Mouse (Mus musculus): ENCODE data around the gene Nkain1. TPM values are rescaled to one million over a fixed set of nuclear protein-coding genes. Genes with fewer than 3 reads are reported as not detected.

The Nkain1 gene
- polyA plus RNA-seq, 1 experiment from 2014 or later = 2.9 TPM

DNA sequence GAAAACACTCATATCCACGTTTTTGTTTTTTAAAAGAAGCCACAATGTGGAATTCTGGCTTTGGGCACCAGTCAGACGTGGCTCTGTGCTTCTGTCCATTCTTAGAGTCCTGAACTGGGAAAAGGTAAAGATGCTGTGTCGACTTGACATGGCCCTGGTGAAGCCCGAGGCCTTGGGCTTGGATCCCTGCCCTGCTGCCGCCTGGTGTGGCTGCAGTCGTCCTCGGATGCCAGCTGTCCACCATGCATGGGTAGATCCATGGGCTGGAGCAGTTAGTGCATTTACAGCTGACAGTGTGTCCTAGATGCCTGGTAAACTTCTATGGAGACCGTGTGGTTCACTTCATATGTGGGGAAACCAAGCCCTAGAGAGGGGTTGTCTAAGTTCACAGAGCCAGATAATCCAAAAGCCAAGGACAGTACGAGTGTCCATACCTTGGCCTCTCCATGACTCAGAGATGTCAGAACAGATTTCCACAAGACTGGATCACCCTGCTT is 10.7 kb downstream of the Nkain1 start:
- Histone ChIP-seq H3K4me1 (ENCODE audit: insufficient read depth) (no peaks in the 10 kb centered on the region), H3K9me3 (ENCODE audit: low read depth, low read length) (no peaks in the 10 kb centered on the region), H3K27me3 (ENCODE audit: insufficient read depth, low read length) (no peaks in the 10 kb centered on the region), H3K4me2 (no peak overlapping the region), H3K27ac (ENCODE audit: low read depth) (no peak overlapping the region), H3K9ac (no peak overlapping the region), H3K4me3 (ENCODE audit: low read depth, low read length) (no peak overlapping the region), H3K36me3 (ENCODE audit: insufficient read depth) (no peaks in the 10 kb centered on the region)
- WGBS = 86% methylated on average over 9 of the region's 9 CpGs
- ATAC-seq (ENCODE audit: insufficient read depth) = no peak
- TF ChIP-seq CTCF (IDR thresholded peaks at IDR 0.05; ENCODE audit: low read depth) = no peak
- DNase-seq = no peak

DNA sequence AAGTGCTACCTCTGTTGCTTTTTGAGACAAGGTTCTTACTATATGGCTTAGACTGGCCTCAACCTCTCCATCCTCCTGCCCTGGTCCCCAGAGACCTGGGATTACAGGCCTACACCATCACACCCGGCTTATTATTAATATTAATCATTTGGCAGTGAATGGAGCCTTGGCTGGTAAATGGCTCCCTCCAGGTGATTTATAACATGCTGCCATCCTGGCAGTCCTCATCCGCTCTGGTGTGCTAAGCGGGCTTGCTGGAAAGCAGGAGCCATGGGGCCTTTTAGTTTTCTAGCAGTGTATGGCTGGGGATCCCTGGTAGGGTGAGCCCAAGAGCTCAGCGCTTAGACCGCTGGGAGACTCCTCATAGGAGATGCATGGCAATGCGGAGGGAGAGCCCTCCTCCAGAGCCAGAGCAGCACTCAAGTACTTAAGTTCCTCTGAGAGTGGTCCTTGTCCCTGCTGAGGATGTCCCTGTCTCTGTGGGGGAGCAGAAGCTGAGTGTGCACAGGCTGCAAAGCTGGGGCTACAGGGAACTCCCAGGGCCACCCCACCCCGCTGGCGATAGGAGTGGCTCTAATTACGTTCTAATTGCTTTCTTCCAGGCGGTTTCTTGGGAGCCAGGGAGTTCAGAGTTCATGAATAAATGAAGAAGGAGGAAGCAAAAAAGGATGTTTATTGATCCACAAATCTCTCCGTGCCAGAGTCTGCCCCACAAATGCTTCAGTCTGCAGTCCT is 13.2 kb downstream of the Nkain1 start:
- peak; percentile 7 for DNase-seq
- no peaks in the 10 kb centered on the region for H3K36me3 ChIP-seq (ENCODE audit: insufficient read depth)
- H3K9ac ChIP-seq = 0 out of 2 replicates have a peak overlapping the region, but pooled peaks have one; percentile 6
- no peaks in the 10 kb centered on the region for H3K4me1 ChIP-seq (ENCODE audit: insufficient read depth)
- H3K9me3 ChIP-seq (ENCODE audit: low read depth, low read length) = no peaks in the 10 kb centered on the region
- no peak for ATAC-seq (ENCODE audit: insufficient read depth)
- H3K4me3 ChIP-seq (ENCODE audit: low read depth, low read length) = no peak overlapping the region
- WGBS = 48% methylated on average over 11 of the region's 11 CpGs
- H3K27me3 ChIP-seq (ENCODE audit: insufficient read depth, low read length) = no peaks in the 10 kb centered on the region
- H3K27ac ChIP-seq (ENCODE audit: low read depth) = no peak overlapping the region
- no peak overlapping the region for H3K4me2 ChIP-seq
- TF ChIP-seq CTCF (IDR thresholded peaks at IDR 0.05; ENCODE audit: low read depth) = no peak

DNA sequence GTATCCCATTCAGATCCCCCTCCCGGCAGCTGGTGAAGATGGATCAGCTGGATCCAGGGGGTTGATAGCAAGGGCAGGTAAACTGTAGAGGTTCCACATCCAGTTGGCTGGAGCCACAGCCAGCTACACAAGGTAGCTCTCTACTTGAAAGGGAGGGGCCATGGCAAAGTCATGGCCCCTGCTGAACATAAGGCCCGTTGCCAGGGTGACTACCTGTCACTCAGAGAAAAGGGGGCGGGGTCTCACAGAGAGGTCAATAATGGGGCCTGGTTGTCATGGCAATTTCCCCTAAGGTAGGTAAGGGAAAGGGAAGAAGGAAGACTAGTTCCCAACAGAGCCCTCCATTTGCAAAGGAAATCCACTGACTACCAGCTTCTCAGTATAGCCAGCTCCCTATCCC is 14.8 kb downstream of the Nkain1 start:
- H3K9me3 ChIP-seq (ENCODE audit: low read depth, low read length) = no peaks in the 10 kb centered on the region
- H3K4me1 ChIP-seq (ENCODE audit: insufficient read depth) = no peaks in the 10 kb centered on the region
- TF ChIP-seq CTCF (IDR thresholded peaks at IDR 0.05; ENCODE audit: low read depth) = no peak
- no peaks in the 10 kb centered on the region for H3K36me3 ChIP-seq (ENCODE audit: insufficient read depth)
- H3K4me3 ChIP-seq (ENCODE audit: low read depth, low read length) = no peak overlapping the region
- no peak overlapping the region for H3K4me2 ChIP-seq
- DNase-seq (no peak), ATAC-seq (ENCODE audit: insufficient read depth) (no peak)
- WGBS = 83% methylated on average over 3 of the region's 3 CpGs
- no peak overlapping the region for H3K9ac ChIP-seq
- no peaks in the 10 kb centered on the region for H3K27me3 ChIP-seq (ENCODE audit: insufficient read depth, low read length)
- no peak overlapping the region for H3K27ac ChIP-seq (ENCODE audit: low read depth)

DNA sequence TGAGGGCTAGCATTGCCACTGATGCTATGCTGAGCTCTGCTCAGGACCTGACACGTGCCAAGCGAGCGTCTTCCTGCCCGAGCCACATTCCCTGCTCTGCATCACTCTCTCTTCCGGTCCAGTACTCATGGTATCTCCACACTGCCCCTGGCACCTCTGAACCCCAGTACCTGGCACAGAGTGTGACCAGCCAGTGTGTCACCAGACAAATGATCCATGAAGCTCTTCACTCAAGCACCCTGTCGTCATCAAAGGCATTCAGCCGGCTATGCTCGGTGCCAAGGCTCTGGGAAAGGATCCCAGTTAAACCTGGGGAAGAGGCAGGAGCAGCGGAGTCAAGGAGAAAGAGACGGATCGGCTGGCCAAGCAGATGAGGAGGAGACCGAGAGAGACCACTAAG is 16.1 kb downstream of the Nkain1 start:
- Histone ChIP-seq H3K4me1 (ENCODE audit: insufficient read depth) (0 out of 2 replicates have a peak, but pooled peaks cover 3% of the 10 kb centered on the region), H3K27ac (ENCODE audit: low read depth) (no peak overlapping the region), H3K9ac (no peak overlapping the region), H3K27me3 (ENCODE audit: insufficient read depth, low read length) (no peaks in the 10 kb centered on the region), H3K9me3 (ENCODE audit: low read depth, low read length) (no peaks in the 10 kb centered on the region), H3K36me3 (ENCODE audit: insufficient read depth) (no peaks in the 10 kb centered on the region), H3K4me3 (ENCODE audit: low read depth, low read length) (no peak overlapping the region), H3K4me2 (no peak overlapping the region)
- no peak for TF ChIP-seq CTCF (IDR thresholded peaks at IDR 0.05; ENCODE audit: low read depth)
- DNase-seq (peak; percentile 6), ATAC-seq (ENCODE audit: insufficient read depth) (no peak)
- whole genome bisulfite sequencing = 60% methylated on average over 12 of the region's 12 CpGs

DNA sequence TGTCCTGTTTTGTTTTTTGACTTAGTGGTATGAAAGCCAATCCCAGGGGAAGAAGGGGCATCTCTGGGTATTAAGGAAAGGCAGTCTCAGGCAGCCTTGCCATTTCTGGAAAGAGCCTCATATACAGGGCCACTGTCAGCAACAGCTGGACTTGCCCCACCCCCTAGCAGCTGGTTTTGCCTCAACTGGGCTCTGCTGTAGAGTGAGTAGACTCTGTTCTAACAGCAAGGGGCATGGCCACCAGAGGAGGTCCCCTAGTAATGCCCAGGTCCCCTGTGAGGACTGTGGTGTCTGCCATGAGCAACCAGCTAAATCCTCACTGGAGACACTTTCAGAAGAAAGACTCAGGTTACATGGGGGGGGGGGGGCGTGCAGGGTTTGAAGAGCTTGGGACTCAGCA is 17.0 kb downstream of the Nkain1 start:
- H3K9me3 ChIP-seq (ENCODE audit: low read depth, low read length) = no peaks in the 10 kb centered on the region
- H3K27ac ChIP-seq (ENCODE audit: low read depth) = no peak overlapping the region
- H3K4me3 ChIP-seq (ENCODE audit: low read depth, low read length) = no peak overlapping the region
- H3K9ac ChIP-seq = no peak overlapping the region
- WGBS = no CpG with 5 or more reads among the region's 1 CpGs
- H3K4me2 ChIP-seq = no peak overlapping the region
- no peak for ATAC-seq (ENCODE audit: insufficient read depth)
- no peak for TF ChIP-seq CTCF (IDR thresholded peaks at IDR 0.05; ENCODE audit: low read depth)
- no peaks in the 10 kb centered on the region for H3K36me3 ChIP-seq (ENCODE audit: insufficient read depth)
- 0 out of 2 replicates have a peak, but pooled peaks cover 11% of the 10 kb centered on the region for H3K4me1 ChIP-seq (ENCODE audit: insufficient read depth)
- no peaks in the 10 kb centered on the region for H3K27me3 ChIP-seq (ENCODE audit: insufficient read depth, low read length)
- DNase-seq = no peak

DNA sequence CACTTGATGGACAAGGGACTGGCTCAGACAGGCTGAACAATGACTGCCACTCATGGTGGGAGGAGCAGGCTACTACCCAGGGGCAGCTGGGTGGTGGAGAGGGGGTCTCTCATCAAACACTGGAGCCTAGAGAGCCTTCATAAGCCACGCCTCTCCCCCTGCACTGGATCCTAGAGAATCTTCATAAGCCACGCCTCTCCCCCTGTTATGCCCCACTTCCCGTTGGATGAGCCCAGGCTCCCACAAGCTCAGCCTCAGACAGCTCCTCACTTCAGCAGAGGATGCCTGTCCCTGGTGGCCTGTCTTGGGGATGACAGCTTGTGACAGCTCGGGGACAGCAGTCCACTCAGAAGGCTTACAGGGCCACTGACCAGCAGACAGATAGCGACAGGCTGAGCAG is 17.7 kb downstream of the Nkain1 start:
- Histone ChIP-seq H3K27me3 (ENCODE audit: insufficient read depth, low read length) (no peaks in the 10 kb centered on the region), H3K36me3 (ENCODE audit: insufficient read depth) (no peaks in the 10 kb centered on the region), H3K4me2 (no peak overlapping the region), H3K27ac (ENCODE audit: low read depth) (no peak overlapping the region), H3K4me1 (ENCODE audit: insufficient read depth) (0 out of 2 replicates have a peak, but pooled peaks cover 13% of the 10 kb centered on the region), H3K9ac (no peak overlapping the region), H3K9me3 (ENCODE audit: low read depth, low read length) (no peaks in the 10 kb centered on the region), H3K4me3 (ENCODE audit: low read depth, low read length) (no peak overlapping the region)
- peak; percentile 64; the same call in 1 of the 2 replicates for ATAC-seq (ENCODE audit: insufficient read depth)
- WGBS = 42% methylated on average over 5 of the region's 5 CpGs
- TF ChIP-seq CTCF (IDR thresholded peaks at IDR 0.05; ENCODE audit: low read depth) = peak; percentile 55
- DNase-seq = peak; percentile 62

DNA sequence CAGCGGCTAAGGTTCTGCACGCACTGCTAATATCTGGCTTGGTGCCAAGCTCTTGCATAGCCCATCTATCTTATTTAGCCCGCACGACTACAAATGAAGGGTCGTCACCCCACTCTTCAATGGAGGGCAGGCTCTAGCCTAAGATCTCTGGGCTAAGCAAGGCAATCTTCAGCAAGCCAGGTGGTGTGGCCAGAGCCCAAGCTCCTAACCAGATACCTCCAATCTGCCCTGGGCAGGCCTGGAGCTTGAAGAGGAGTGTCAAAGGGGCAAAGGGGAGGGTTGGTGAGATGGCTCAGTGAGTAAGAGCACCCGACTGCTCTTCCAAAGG is 20.9 kb downstream of the Nkain1 start:
- Histone ChIP-seq H3K9me3 (ENCODE audit: low read depth, low read length) (no peaks in the 10 kb centered on the region), H3K27ac (ENCODE audit: low read depth) (no peak overlapping the region), H3K27me3 (ENCODE audit: insufficient read depth, low read length) (no peaks in the 10 kb centered on the region), H3K9ac (no peak overlapping the region), H3K4me3 (ENCODE audit: low read depth, low read length) (no peak overlapping the region), H3K36me3 (ENCODE audit: insufficient read depth) (no peaks in the 10 kb centered on the region), H3K4me2 (0 out of 2 replicates have a peak overlapping the region, but pooled peaks have one; percentile 4), H3K4me1 (ENCODE audit: insufficient read depth) (0 out of 2 replicates have a peak, but pooled peaks cover 13% of the 10 kb centered on the region)
- DNase-seq (peak; percentile 67), ATAC-seq (ENCODE audit: insufficient read depth) (no peak; the same call in 1 of the 2 replicates)
- no peak for TF ChIP-seq CTCF (IDR thresholded peaks at IDR 0.05; ENCODE audit: low read depth)
- WGBS = 5% methylated on average over 6 of the region's 6 CpGs

Measured in lung, embryonic 14.5 days (tissue).